Mouse (Mus musculus) frontal cortex, postnatal 10 days (tissue): ENCODE measurements at regions not wholly inside any gene's neighbourhood (a gene's known extent, or its start where the extent isn't known, plus 50 kb on each side); places are given as distances from the start of the nearest gene placed in this dataset.

Experiments
- DNase-seq, 2 experiments: peaks; one replicate each; pipeline ENCODE4 v3.0.0; 2022; ENCODE audit warnings: low spot score in 2 of 2, mixed read lengths in 1 of 2

DNA sequence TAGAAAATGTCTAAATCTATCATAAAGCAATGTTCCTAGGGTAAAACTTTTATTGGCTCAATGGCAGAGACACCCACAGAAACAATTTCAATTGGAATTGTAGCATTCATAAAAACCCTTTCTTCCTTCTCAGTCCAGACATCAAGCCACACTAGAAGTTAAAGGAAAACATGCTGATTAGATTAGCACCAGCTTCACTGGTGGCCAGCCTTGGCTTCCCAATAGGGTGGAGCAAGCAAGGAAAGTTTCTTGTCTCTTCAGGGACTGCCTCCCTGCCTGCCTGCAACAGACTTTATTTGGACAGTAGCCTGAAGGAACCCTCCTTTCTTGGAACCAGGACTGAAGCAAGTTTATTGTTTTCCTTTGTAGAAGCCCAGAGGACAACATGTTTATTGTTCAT, 289.0 kb upstream of the Mef2c start:
- no peak for DNase-seq

DNA sequence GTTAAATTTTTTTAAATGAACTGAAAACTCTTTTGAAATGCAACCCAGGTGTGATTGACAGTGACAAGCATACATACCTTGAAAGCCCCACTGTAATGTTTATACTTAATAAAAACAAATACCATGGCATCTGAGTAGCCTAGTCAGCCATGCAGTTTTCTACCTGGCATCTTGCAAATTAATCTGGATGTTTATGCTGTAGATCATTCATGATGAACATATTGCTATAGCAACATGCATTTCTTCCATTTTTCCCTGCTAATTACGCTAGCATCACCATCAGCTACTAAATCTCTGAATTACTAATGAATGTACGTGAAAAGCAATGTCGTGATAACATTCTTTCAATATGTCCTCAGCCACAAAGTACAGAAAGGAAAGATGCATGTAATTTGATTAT, 287.4 kb upstream of the Mef2c start:
- no peak for DNase-seq

DNA sequence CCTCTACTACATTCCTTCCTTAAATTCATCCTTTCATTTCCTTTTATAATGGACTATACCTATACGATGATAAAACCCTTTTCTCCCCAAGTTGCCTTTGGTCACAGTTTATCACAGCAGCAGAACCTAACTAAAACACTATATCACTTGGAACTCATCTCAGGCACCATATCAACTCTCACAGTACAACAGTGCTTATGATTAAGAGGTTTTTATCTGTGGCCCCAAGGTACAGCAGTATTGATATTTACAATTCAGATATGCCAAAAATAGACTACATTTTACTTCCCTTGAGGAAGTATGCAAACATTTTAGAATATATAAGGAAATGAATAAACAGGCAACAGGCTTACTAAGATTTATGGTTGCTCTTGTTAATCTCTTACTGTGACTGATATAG, 251.4 kb upstream of the Mef2c start:
- DNase-seq = no peak

DNA sequence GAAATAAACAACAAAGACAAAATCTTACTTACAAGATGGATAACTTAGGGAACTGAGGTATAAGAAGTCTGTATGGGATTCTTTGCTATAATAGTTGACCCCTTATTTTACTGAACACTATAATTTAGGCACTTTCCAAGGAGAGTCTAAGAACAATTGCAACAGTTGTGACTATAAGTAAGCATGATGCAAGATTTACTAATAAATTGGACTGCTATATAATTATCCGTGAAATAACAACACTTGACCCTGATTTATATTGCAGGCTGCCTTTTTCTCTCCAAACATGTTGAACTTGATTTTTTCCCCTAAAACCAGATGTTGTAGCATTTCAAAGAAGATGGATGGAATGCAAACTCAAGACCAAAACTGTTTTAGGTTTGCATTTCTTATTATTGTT, 237.2 kb upstream of the Mef2c start:
- no peak for DNase-seq

DNA sequence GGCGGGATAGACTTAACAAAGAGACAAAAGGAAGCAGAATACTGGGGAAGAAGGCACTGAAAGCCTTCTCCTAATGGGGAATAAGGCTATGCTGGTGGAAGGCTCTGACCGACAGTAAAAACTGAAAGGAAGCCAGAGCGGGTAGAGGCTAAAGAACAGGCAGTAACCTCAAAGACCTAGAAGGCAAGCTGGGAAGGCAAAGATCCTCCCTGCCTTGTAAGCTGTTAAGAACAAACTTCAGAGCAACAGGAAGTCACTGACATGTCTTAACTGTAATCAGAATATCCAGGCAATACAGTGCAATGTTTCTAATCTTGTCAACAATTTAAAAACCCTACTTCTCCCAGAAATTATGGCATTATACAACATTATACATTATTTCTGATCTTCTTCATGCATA, 235.2 kb upstream of the Mef2c start:
- DNase-seq = no peak

DNA sequence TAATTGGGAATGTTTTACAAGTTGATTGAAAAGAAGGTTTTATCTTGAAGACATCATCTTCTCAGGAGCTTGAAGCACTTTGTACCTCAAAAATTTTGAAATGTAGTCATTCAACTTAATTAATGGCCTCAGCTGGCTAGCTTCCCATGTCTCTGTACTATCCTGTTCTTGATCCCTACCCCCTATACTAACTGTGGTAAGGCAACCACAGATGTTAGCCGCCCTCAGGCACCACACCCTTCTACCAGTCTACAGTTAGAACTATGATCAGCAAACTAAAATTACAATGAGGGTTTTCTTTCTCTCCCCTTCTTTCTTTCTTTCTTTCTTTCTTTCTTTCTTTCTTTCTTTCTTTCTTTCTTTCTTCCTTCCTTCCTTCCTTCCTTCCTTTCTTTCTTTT, 225.1 kb upstream of the Mef2c start:
- DNase-seq = no peak

DNA sequence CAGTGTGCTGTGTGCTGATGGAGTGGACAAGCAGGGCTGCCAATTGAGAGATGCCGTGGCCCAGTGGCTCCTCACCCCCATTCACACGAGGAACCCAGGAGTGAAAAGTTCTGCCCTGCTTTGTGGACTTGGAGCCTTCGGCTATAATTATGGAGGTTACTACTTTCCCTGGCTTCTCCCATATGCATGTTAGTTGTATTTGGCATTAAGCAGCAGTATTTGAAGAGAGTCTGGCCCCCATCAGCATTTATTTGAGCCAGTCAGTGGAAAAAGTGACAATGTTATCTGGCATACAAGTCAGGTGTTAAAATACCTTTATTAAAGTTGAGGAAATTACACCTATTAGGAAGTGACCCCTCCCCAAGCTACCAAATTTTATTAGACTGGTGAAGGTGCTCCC, 196.1 kb upstream of the Mef2c start:
- no peak for DNase-seq

DNA sequence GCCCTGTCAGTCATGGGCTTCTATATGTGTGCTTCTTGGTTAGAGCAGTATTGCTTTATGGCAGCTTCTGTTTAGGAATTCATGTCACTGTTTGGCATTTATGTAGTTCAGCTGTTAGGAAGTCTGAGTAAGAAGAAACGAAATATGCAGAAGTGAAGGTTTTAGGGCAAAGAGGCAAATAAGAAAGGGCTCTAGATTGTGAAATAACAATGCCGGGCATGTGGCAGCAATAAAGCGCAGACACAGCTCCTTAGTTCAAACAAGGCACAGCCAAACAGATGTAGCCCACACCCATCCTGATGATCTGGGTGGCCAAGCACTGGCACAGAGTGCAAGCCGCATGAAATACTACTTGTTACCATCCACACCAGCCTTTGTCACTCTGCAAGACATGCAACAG, 175.3 kb upstream of the Mef2c start:
- DNase-seq = no peak

DNA sequence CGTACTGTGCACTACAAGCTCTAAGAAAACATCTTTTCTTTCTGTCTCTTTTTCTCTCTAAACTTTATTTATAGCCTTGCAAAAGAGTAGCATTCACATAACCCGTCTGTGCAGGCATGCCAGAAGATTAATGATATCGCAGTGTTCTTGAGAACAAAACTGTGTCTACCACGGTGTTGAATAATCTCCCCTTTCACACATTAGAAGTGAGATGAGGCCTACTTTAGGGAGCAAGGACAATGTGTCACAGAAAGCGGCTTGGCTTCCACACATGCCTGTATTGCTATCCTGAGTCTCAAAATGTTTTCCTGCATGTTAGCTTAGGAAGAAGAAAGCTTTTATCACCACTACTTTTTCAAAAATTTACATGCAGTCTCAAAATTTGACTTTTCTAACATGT, 170.1 kb upstream of the Mef2c start:
- DNase-seq = no peak

DNA sequence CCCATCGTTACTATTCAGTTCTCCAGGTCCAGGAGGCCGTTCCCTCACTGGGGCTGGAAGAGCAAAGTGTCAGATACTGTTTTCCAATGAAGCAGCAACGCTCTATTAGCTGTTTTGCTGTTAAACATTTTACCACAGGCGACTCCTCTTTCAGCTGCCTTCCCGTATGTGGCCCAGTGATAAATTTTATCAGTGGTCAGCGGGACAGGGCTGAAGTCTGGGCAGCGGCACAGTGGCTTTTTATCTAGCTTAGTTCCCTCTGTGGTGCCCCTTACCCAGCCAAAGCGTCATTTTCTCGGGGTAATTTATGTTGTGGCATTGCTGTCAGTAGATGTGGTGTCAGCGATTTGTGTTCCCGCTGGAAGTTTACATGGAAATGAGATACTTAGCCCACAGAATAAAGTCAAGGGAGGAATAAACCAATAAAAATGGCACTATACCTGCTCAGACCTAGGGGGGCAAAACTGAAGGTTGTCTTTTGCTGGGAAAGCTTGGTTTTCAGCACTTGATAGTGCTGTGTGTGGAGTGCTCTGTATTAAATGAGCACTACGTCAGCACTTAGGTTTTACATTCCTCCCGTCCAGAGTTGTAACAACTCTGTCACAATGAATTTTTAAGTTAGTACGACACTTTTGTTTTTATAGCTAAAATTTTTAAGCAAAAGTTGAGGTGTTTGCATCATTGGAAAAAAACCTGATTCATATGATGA, 159.1 kb upstream of the Mef2c start:
- no peak for DNase-seq

DNA sequence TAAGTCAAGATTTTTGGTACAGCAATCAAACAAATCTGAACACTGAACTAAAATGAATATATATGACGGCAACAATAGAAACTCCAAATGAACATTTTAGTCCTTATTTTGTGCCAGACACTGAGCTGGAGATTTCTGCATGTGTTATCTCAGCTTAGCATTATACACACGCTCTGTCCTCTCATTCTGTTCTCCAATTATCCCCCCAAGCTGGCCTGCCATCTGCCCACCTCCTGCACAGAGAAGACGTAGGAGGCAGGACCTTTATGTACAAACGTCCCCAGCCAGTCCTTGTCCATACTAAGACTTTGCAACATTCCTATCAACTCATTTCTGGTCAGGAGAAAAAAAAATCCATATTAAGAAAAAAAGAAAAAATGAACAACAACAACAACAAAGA, 148.5 kb upstream of the Mef2c start:
- DNase-seq = peak; percentile 22 to 25

DNA sequence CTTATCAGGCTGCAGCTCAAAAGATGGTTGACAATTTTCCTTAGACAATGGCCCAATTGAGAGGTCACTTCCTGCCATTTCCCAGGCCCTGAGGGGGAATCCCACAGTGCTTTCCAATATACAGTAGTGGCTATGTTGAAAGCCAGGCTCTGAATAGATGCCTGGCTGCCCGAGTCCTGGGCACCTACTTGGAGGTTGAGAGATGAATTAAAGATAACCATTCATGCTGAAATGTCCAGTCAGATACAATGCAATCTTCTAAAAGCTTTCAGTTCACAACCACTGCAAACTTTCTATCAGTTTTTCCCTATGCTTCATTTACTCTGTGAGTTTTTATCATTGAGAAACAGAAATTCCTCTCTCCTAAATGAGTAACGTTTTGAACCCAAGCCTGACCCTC, 143.3 kb upstream of the Mef2c start:
- DNase-seq = no peak

DNA sequence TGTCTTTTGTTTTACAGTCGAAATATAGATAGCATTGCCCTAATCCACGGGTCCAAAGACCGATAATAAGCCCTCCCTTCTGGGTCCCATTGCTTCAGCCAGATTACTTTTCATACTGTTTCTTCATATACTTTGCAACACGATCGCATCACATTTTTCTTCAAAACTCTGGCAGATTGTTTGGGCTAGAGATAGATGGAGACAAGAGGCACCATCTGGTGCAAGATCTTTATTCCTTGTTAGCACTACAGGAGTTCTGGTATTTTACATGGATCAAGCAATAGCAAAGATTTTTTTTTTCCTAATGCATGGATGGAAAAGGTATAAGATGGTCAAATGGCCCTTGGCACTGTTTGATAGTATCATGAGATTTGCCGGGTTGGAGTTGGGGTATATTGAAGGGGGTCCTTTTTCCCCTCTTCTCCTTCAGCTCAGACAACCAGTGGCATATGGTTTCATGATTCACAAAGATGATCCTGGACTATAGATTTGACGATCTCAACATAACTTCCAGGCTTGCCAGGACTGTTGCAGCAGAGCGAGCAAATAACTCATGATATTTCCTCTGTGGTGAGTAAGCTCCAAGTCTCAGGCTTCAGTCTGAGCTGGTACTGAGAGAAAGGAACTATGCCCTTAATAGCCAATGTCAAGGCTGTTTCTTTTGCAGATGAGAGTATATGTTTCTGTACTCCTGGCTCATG, 127.6 kb upstream of the Mef2c start:
- DNase-seq = no peak

DNA sequence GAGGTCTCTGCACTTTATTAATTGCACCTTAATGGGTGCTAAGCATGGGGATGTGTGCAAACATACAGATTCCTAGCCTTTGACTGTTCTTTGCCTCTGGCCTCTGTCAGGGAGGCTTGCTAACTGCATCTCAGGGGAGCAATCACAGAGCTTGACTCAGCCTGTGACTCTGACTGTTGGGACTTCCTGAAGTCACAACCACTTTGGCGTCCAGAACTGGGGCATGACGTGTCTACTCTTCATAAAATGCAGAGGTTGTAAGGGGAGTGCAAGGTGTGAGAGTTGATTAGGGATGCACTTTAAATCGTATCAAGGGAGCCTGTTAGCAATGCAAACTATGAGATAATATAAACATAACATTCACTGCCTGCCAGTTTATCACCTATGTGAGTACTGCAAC, 125.2 kb upstream of the Mef2c start:
- no peak for DNase-seq

DNA sequence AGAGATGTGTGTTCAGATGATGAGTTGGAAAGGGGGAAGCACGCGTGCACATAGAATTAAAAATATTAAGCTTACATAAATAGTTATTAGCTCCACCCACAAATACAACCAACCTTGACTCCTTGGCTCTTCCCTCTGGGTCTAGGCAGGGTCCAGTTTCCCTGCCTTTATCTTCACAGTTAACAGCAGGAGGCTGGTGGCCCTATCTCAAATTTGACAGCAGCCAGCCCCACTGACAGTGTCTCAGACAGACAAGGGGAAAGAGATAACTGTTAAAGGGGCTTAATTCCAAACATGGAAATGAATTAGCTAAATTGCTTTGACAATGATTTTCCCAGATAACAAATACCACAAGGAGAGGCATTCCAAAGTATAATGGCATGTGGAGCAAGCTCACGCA, 121.2 kb upstream of the Mef2c start:
- no peak for DNase-seq

DNA sequence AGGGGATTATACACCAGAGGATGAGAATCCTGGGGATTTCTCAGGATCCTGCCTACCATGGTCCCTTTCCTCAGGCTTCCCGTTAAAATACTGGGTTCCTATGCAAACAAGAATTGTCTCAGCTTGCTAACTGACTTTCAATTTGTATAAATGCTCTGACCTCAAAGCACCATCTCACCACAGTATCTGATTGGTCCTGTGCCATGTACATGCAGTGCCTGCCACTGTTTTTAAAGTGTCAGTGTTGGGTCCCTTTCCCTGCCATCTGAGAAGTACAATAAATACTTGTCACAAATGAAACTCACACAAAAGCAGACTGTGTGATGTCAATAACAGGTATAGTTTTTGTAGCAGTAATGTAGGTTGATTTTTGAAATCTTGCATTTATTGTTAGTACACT, 109.1 kb upstream of the Mef2c start:
- no peak for DNase-seq

DNA sequence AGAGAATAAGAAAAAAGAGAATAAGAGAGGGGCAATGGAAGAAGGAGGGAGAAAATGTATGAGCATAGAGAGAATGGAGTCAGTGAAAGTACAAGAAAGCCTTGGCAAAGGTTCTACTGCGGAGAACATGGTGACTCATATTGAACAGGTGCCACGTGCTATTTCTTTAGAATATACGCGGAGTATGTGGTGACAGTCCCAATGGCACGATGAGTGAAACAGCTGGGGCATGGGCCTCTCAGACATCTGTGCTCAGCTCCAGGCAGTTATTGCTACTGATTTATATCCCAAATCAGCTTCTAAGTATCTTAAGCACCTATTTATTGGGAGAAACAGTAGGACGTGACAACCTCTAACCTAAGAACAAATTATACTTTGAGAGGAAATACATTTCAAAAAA, 104.5 kb upstream of the Mef2c start:
- DNase-seq = no peak

DNA sequence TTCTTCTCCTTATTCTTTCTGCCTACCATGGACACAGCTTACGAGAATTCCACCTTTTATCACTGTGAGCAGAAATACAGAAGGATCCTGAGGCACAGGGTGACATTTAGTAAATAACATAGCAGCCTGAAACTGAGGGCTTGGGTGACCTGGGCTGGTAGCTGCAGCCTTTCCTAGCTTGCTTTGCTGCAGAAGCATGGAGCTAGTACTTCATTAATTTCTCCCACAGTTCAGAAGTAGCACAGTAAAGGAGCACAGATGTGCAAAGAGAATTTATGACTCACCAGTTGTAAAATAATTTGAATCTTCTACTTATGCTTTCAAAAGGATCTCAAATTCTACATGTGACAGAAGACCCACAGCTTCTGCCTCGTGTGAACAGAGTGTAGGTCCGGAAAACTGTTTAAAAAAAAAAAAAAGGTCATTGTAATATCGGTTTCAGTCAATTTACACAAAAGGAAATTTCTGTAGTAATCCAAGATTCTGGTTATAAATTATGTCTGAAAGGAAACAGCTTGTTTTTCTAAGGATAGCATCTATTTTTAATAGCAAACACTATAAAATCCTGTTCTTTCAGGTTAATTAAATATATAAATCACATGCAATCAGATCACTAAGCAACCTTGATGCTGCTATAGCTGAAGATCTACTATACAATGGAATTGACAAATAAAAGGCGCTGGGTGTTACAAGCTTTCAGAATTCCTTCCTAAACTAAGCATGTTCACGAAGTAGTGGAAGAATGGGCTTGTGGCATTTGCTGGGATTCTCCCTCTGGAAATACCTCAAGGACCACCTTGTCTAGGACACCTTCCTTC, 64.0 kb upstream of the Mef2c start:
- no peak for DNase-seq

DNA sequence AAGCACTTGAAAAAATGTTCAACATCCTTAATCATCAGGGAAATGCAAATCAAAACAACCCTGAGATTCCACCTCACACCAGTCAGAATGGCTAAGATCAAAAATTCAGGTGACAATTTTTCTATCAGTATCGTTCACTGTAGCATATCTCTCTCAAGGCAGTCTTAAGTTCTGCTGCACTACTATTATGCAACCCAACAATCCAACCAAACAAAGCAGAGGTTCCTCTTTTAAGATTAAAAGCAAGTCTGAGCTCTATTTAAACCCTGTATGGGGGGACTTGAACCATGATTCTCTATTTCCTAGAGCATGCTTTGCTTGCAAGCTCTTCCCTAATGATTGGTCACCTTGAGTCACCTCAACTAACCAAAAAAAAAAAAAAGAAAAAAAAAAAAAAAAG, 59.6 kb upstream of the Mef2c start:
- DNase-seq = no peak

DNA sequence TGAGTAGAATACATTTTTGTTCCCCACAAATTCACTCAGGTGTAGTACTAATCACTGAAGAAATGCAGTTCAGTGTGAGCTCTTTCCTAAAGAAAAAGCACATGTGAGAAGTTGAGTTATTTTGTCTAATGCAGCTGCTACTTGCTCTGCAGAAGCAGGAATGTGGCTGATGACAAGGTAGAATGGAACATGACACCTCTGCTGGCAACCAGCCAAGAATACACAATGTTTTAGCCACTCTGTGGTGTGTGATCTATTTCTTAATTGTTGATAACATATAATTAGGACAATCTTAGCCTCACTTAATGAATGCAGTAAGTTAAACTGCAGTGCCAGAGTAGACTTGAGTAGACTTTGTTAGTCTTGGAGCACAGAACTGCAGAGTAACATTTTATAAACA, 53.0 kb upstream of the Mef2c start:
- no peak for DNase-seq

DNA sequence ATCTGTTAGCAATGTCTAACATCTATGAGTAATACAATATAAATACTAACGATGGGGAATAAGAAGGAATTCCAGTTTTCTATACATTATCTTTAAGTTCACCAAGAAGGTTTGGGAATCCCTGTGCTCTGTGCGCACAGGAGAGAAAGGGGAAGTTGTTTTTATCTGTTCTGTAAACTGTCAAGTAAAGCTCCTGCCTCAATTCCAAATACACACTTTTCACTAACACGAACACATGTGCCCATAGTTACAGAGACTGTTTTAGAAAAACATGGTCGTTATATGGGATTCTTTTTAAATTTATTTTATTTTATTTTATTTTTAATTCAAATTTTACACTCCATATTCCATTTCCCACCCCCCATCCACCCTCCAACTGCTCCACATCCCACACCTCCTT, 50.8 kb upstream of the Mef2c start:
- DNase-seq = no peak
